Mouse (Mus musculus): ENCODE measurements at regions not wholly inside any gene's neighbourhood (a gene's known extent, or its start where the extent isn't known, plus 50 kb on each side); places are given as distances from the start of the nearest gene placed in this dataset.

GRCm38 (mm10) chr4:98201102-98201501 is 182.0 kb downstream of the Tm2d1 start:
- DNase-seq (ENCODE audit: low read depth, low spot score): no peak

- no peak for DNase-seq (ENCODE audit: low read depth, low spot score)
Measured at GRCm38 (mm10) chr4:98200701-98201100, 182.4 kb downstream of the Tm2d1 start.

- DNase-seq (ENCODE audit: low read depth, low spot score): no peak
Measured at GRCm38 (mm10) chr4:98190318-98190717, 192.8 kb downstream of the Tm2d1 start.

GRCm38 (mm10) chr4:98189894-98190293 is 193.2 kb downstream of the Tm2d1 start:
- no peak for DNase-seq (ENCODE audit: low read depth, low spot score)

GRCm38 (mm10) chr4:98188944-98189343 is 194.2 kb downstream of the Tm2d1 start:
- no peak for DNase-seq (ENCODE audit: low read depth, low spot score)

- no peak for DNase-seq (ENCODE audit: low read depth, low spot score)
Measured at GRCm38 (mm10) chr4:98187038-98187437, 196.1 kb downstream of the Tm2d1 start.

- DNase-seq (ENCODE audit: low read depth, low spot score): no peak
Measured at GRCm38 (mm10) chr4:98182053-98182355, 201.1 kb downstream of the Tm2d1 start.

- DNase-seq (ENCODE audit: low read depth, low spot score): no peak
Measured at GRCm38 (mm10) chr4:98181185-98182052, 201.7 kb downstream of the Tm2d1 start.

GRCm38 (mm10) chr4:98180336-98180735 is 202.8 kb downstream of the Tm2d1 start:
- DNase-seq (ENCODE audit: low read depth, low spot score): no peak

Measured in CD4-positive helper T cell, adult 2 months (primary cell).